Mouse (Mus musculus): Measurements from ENCODE around the gene Eipr1. TPM values are rescaled to one million over a fixed set of nuclear protein-coding genes. Genes with fewer than 3 reads are reported as not detected.

Gene Eipr1
- polyA plus RNA-seq, 1 experiment from 2014 or later: 76.8 TPM

DNA sequence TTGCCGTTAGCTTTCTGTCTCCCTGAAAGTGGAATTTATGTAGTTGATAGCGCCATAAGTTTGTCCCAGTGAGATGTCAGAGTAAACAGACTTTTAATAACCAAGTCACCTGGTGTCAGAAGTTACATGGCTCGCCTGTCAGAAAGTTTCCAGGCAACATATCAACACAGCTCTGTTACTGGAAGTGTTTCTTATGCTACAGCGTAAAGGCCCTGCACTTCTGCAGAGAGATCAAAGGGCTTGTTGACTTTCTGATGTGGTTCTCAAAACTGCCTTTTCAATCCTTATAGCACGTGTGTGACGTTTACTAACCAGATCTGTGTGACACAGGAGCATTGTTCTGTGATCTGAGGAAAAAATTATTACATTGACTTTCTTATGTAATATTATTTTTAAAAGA lies 82.7 kb downstream of the Eipr1 start:
- H3K27ac ChIP-seq (replicated peaks): no peak overlapping the region
- no peaks in the 10 kb centered on the region for H3K36me3 ChIP-seq
- H3K9me3 ChIP-seq: no peaks in the 10 kb centered on the region
- ATAC-seq (replicated peaks): no peak
- no peaks in the 10 kb centered on the region for H3K27me3 ChIP-seq
- no peak overlapping the region for H3K4me3 ChIP-seq
- no peak overlapping the region for H3K9ac ChIP-seq (replicated peaks)
- no peak overlapping the region for H3K4me2 ChIP-seq (replicated peaks)
- WGBS: 87% methylated on average over 6 of the region's 6 CpGs
- H3K4me1 ChIP-seq: no peaks in the 10 kb centered on the region

DNA sequence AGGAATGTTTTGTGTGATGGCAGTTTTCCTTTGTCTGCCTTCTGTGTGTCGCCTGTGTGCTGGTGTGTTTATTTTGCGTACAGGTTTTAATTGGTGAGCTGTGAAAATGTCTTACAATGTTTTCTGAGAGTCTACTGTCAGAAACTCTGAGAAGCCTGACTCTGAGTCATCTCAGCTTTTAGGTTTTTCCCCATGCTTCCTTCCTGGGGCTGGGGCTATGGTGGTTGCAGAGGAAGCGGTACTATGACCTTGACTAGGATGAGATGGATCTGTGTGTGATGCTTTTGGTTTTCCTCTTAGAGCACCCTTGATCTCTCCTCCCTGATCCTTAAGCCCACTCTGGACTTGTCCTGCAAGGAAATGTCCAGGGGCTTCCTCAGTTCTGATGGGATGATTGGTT lies 84.1 kb downstream of the Eipr1 start:
- Histone ChIP-seq H3K27me3 (no peaks in the 10 kb centered on the region), H3K4me1 (no peaks in the 10 kb centered on the region), H3K4me3 (no peak overlapping the region), H3K9me3 (no peaks in the 10 kb centered on the region), H3K9ac (replicated peaks) (no peak overlapping the region), H3K27ac (replicated peaks) (no peak overlapping the region), H3K4me2 (replicated peaks) (no peak overlapping the region), H3K36me3 (no peaks in the 10 kb centered on the region)
- no peak for ATAC-seq (replicated peaks)
- WGBS: 84% methylated on average over 3 of the region's 3 CpGs

DNA sequence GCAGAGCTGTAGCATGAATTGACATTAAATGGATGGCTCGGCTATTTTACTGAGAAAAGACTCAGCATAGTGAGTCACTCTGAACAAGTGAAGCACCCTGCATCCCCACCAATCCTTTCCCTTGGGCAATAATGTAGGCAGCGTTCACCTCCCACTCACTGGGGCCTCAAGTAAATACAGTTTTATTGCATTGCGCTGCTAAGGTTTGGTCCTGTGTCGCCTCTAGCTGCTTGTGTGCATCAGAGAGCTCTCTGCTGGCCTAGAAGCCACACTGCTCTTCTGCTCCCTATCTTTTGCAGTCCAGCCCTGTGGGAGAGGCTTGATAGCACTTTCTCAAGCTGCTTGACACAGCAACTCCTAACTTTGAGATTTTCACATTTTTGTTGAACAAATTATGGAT lies 86.7 kb downstream of the Eipr1 start:
- no peak for ATAC-seq (replicated peaks)
- Histone ChIP-seq H3K9me3 (no peaks in the 10 kb centered on the region), H3K27me3 (no peaks in the 10 kb centered on the region), H3K4me1 (no peaks in the 10 kb centered on the region), H3K36me3 (no peaks in the 10 kb centered on the region), H3K4me3 (no peak overlapping the region), H3K4me2 (replicated peaks) (no peak overlapping the region), H3K9ac (replicated peaks) (no peak overlapping the region), H3K27ac (replicated peaks) (no peak overlapping the region)
- WGBS: 79% methylated on average over 4 of the region's 4 CpGs

DNA sequence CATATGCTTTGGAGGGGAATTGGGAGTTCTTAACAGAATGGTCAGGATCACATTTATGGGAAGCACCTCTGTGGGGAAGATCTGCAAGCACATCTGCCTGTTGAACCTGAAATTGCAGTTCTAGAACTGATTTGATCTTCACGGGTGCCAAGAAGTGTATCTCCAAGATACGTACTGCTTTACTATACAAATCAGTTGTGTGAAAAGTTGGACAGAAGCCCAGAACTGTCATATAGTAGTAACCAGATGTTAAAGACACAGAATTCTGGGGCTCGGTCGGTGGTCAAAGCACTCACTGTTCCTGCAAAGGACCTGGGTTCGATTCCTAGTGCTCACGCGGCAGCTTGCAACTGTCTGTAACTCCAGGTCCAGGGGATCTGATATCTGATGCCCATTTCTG lies 87.4 kb downstream of the Eipr1 start:
- Histone ChIP-seq H3K9ac (replicated peaks) (no peak overlapping the region), H3K9me3 (no peaks in the 10 kb centered on the region), H3K27me3 (no peaks in the 10 kb centered on the region), H3K4me3 (no peak overlapping the region), H3K36me3 (no peaks in the 10 kb centered on the region), H3K27ac (replicated peaks) (no peak overlapping the region), H3K4me1 (no peaks in the 10 kb centered on the region), H3K4me2 (replicated peaks) (no peak overlapping the region)
- WGBS: 75% methylated on average over 7 of the region's 7 CpGs
- no peak for ATAC-seq (replicated peaks)

DNA sequence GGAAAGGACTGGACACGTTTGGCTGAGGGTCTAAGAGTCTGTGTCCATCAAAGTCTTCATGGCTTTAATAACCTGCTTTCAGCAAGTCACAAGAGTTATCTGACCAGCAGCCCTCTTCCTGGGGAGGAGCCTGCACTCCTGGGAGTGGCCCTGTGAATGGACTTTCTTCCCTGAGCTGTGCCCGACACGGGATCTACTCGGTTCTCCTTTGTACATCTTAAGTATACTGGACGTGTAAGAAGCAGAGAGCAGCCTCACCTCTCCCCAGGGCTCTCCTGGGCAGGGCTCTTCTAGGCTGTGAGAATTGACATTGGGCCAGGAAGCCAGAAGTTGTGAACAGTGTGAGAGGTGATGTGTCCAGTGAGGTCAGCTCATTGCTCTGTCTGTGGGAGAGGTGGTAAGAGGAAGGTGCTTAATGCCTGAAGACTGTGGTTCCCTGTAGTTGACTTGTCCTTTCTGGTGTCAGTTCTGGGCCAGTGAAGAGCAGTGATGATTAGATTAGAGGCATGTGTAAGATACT lies 89.6 kb downstream of the Eipr1 start:
- Histone ChIP-seq H3K27me3 (no peaks in the 10 kb centered on the region), H3K4me3 (no peak overlapping the region), H3K4me2 (replicated peaks) (no peak overlapping the region), H3K27ac (replicated peaks) (no peak overlapping the region), H3K9me3 (no peaks in the 10 kb centered on the region), H3K9ac (replicated peaks) (no peak overlapping the region), H3K36me3 (no peaks in the 10 kb centered on the region), H3K4me1 (no peaks in the 10 kb centered on the region)
- no peak for ATAC-seq (replicated peaks)
- WGBS: 77% methylated on average over 5 of the region's 5 CpGs

DNA sequence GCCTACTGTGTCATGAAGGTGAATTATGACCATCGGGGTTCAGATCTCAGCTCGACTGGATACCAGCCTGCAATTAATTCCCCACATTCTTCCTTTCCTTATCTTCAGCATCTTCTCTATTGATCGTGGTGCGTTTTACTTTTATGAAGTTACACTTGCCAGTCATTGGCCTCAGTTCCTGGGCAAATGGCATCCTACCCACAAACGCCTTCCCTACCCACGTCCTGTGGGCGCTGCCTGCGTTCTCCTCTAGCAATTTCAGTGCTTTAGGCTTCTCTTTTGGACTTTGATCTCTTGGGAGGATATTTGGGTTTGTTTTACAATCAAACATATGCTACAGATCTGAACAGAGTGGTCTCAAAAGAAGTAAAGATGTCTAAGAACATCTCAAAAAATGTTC lies 94.2 kb downstream of the Eipr1 start:
- H3K4me1 ChIP-seq: peaks cover 9% of the 10 kb centered on the region
- no peak overlapping the region for H3K27ac ChIP-seq (replicated peaks)
- H3K4me3 ChIP-seq: no peak overlapping the region
- no peak overlapping the region for H3K9ac ChIP-seq (replicated peaks)
- 92% methylated on average over 8 of the region's 8 CpGs for WGBS
- H3K4me2 ChIP-seq (replicated peaks): no peak overlapping the region
- ATAC-seq (replicated peaks): no peak
- no peaks in the 10 kb centered on the region for H3K36me3 ChIP-seq
- H3K27me3 ChIP-seq: no peaks in the 10 kb centered on the region
- no peaks in the 10 kb centered on the region for H3K9me3 ChIP-seq

DNA sequence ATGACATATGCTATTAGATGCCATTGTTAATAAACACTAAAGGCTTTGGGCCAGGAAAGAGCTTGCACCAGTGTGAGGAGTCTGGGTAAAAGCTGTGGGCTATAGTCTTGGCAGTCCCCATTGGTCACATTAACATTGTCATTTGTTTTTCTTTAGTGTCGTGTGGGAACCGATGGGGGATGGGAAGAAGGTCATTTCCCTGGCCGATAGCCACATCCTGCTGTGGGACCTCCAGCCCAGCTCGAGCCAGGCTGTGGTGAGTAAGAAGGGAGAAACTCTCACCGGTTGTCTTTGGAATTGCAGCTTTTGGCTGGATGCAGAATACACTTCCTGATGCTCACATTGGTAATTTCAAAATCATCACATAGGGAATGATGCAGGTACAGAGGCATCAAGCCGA lies 95.8 kb downstream of the Eipr1 start:
- WGBS: 88% methylated on average over 6 of the region's 6 CpGs
- Histone ChIP-seq H3K27ac (replicated peaks) (no peak overlapping the region), H3K27me3 (no peaks in the 10 kb centered on the region), H3K9me3 (no peaks in the 10 kb centered on the region), H3K36me3 (no peaks in the 10 kb centered on the region), H3K4me1 (peaks cover 9% of the 10 kb centered on the region), H3K4me3 (no peak overlapping the region), H3K4me2 (replicated peaks) (no peak overlapping the region), H3K9ac (replicated peaks) (no peak overlapping the region)
- no peak for ATAC-seq (replicated peaks)

DNA sequence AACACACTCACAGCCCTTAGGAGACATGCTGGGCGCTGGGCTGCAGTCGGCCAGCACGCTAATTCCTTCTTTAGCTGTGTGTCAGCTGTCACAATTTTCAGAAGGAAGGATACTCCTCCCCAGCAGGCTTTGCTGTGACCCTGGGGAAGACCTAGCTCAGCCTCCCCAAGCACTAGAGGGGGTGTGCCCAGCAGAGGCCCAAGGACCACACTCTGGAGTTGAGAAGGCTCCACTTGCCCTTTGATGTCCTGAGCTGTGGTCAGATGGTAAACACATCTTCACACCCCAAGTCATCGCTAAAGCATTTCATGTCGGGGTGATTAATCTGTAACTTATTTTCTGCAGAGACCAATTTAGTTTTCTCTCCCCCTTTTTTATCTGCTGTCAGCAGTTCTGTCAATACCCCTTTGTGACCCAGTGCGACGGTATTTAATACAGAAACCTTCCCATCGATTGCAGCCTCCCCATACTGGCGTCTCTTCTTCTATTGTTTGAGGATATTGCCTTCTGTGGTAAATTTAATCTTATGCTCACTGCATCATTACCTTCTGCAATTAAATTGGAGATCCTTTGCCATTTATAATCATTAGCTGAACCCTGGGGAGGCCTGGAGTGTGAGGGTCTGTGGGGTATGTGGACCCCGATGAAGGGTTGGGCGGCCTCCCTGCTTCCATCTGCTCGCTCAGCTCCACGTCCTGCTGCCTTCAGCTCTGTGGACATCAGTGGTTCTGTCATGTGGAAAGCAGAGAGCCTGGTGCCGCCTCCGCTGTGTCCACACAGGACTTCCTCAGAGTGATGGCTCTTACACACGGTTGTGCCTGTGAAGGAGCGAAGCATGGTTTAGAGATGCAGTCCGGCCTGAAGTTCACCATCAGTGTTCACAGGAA lies 97.4 kb downstream of the Eipr1 start:
- no peaks in the 10 kb centered on the region for H3K27me3 ChIP-seq
- peak overlapping the region; percentile 68 for H3K27ac ChIP-seq (replicated peaks)
- H3K36me3 ChIP-seq: no peaks in the 10 kb centered on the region
- H3K4me3 ChIP-seq: no peak overlapping the region
- peak; percentile 41; the same call in 1 of the 2 replicates for ATAC-seq (replicated peaks)
- H3K9ac ChIP-seq (replicated peaks): no peak overlapping the region
- no peaks in the 10 kb centered on the region for H3K9me3 ChIP-seq
- 78% methylated on average over 18 of the region's 18 CpGs for WGBS
- H3K4me2 ChIP-seq (replicated peaks): no peak overlapping the region
- H3K4me1 ChIP-seq: peaks cover 9% of the 10 kb centered on the region

DNA sequence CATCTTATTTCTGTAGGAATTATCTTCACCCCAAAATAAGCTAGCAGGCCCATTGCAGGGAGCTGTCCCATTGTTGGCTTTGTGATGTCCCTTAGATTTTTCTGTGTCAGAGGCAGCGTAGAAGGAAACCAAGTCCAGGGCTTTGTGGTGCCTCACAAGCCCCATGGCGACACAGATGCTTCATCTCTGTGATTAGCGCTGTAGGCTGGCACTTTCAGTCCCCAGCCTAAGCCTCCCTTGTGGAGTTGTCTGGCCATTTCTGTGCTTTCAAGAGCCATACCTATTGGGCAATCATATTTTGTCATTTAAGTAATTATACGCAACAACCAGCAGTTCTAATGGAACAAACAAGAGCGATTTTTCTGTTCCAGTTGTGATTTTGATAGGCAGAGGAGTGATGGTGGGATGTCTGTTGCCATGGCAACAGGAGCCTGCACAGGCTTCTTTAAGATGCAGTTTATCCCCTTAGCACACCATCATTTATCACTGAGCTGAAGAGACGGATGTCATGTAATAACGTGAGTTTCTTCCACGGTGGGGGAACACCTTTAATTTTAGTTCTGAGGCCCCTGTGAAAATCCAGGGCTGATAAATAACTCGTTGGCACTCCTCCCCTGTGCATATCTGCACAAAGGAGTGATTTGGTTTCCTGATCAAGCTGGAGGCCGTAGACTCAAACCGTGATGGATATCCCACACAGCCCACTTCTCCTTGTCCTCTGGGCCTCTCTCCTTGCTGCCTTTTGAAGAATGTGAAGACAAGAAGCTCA lies 108.1 kb downstream of the Eipr1 start:
- Histone ChIP-seq H3K4me1 (peaks cover 52% of the 10 kb centered on the region), H3K9ac (replicated peaks) (peak overlapping the region; percentile 30; the same call in 1 of the 2 replicates), H3K27me3 (no peaks in the 10 kb centered on the region), H3K9me3 (no peaks in the 10 kb centered on the region), H3K36me3 (no peaks in the 10 kb centered on the region), H3K4me3 (no peak overlapping the region), H3K27ac (replicated peaks) (peak overlapping the region; percentile 94), H3K4me2 (replicated peaks) (0 out of 2 replicates have a peak overlapping the region, but pooled peaks have one; percentile 3)
- WGBS: 38% methylated on average over 11 of the region's 11 CpGs
- peak; percentile 83 for ATAC-seq (replicated peaks)

DNA sequence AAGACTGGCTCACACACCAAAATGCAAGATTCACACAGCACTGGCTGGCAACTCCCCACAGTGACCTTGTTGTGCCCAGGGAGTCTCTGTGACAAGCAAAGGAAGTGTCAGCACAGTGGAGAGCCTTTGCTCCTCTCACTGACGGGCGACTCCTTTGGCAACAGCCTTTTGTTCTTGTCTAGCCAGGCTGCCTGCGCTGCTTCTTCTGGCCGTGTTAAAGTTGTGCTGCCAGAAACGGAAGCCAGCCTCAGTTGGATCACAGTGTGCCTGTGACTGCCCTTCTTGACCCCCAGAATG lies 108.6 kb downstream of the Eipr1 start:
- Histone ChIP-seq H3K4me1 (peaks cover 52% of the 10 kb centered on the region), H3K36me3 (no peaks in the 10 kb centered on the region), H3K9ac (replicated peaks) (peak overlapping the region; percentile 30; the same call in 1 of the 2 replicates), H3K9me3 (no peaks in the 10 kb centered on the region), H3K4me3 (no peak overlapping the region), H3K4me2 (replicated peaks) (0 out of 2 replicates have a peak overlapping the region, but pooled peaks have one; percentile 3), H3K27ac (replicated peaks) (peak overlapping the region; percentile 94), H3K27me3 (no peaks in the 10 kb centered on the region)
- WGBS: 13% methylated on average over 5 of the region's 5 CpGs
- peak; percentile 20; the same call in 1 of the 2 replicates for ATAC-seq (replicated peaks)

DNA sequence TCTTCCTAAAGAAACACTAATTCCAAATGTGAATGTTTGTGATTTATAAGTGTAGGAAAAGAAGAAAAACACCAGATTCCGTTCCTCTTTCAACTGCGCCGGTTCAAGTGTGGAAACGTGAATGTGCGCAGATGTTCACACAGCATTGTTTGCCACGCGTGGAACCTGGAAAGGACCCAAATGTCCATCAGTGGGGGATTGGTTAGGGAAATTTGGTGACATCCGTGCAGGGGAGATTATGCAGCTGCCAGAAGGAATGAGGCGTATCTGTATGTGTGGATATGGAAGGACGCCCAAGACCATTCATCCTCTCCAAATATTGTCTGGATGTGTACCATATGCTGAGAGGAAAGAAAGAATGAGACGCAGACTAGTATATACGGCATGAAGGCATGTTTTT lies 111.7 kb downstream of the Eipr1 start:
- 29% methylated on average over 12 of the region's 12 CpGs for WGBS
- no peak overlapping the region for H3K9ac ChIP-seq (replicated peaks)
- H3K27ac ChIP-seq (replicated peaks): peak overlapping the region; percentile 84
- no peak overlapping the region for H3K4me3 ChIP-seq
- peaks cover 65% of the 10 kb centered on the region for H3K4me1 ChIP-seq
- ATAC-seq (replicated peaks): peak; percentile 35
- H3K27me3 ChIP-seq: no peaks in the 10 kb centered on the region
- no peaks in the 10 kb centered on the region for H3K9me3 ChIP-seq
- H3K4me2 ChIP-seq (replicated peaks): no peak overlapping the region
- H3K36me3 ChIP-seq: no peaks in the 10 kb centered on the region

DNA sequence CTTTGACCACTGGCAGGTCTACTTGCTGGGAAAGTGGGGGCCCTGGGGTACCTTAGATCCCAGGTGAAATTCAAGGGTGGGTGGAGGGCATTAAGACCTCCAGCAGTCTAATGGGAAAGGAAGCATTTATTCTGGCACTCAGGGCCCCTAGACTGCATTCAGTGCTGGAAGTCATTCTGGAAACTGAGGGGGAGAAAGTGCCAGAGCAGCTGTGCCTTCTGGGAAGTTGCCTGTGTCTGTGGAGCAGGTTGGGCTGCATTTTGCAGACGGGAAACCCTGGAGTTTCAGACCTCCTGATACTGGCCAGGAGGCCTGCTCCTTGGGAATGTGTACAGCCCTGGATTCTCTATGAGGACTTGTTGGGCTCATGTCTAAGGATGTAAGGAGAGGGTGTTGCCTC lies 114.5 kb downstream of the Eipr1 start:
- H3K4me3 ChIP-seq: no peak overlapping the region
- H3K9ac ChIP-seq (replicated peaks): no peak overlapping the region
- H3K4me2 ChIP-seq (replicated peaks): no peak overlapping the region
- no peaks in the 10 kb centered on the region for H3K27me3 ChIP-seq
- no peaks in the 10 kb centered on the region for H3K36me3 ChIP-seq
- H3K4me1 ChIP-seq: peaks cover 43% of the 10 kb centered on the region
- peak overlapping the region; percentile 84 for H3K27ac ChIP-seq (replicated peaks)
- H3K9me3 ChIP-seq: no peaks in the 10 kb centered on the region
- no peak for ATAC-seq (replicated peaks)
- 53% methylated on average over 1 of the region's 1 CpGs for WGBS
